Mouse (Mus musculus) cerebellum, postnatal 25 days (tissue): ENCODE data around the gene Ogdh.
A peak's percentile ranks its signal among the peaks of the same experiment; 100 is the strongest.
"Not testable (repeated sequence)": the region's sequence is repeated elsewhere in the genome, so short reads cannot be mapped to it uniquely, and the experiment has no call there.

Experiments
- DNase-seq, 2 experiments: peaks; one replicate each; pipeline ENCODE4 v3.0.0; 2021; ENCODE audit warnings: mixed read lengths in 2 of 2

Ogdh gene

GRCm38 (mm10) chr11:6291401-6292115, at the start of gene Ogdh:
Gene Ogdh, plus strand, starts transcription at chr11:6291633.
- DNase-seq, result peak; percentile 99 to 100

GRCm38 (mm10) chr11:6244707-6245106, 46.7 kb upstream of the Ogdh start:
- no peak for DNase-seq

GRCm38 (mm10) chr11:6252248-6252647, 39.2 kb upstream of the Ogdh start:
- no peak for DNase-seq

GRCm38 (mm10) chr11:6252824-6253223, 38.6 kb upstream of the Ogdh start:
- no peak for DNase-seq

- DNase-seq, result not testable (repeated sequence)
Observed at GRCm38 (mm10) chr11:6254602-6255001, 36.8 kb upstream of the Ogdh start.

- no peak for DNase-seq
Observed at GRCm38 (mm10) chr11:6256490-6257072, 34.9 kb upstream of the Ogdh start.

- DNase-seq, result no peak
Observed at GRCm38 (mm10) chr11:6259413-6259812, 32.0 kb upstream of the Ogdh start.

- DNase-seq, result peak; percentile 80 to 89
Observed at GRCm38 (mm10) chr11:6261434-6262082, 29.9 kb upstream of the Ogdh start.

GRCm38 (mm10) chr11:6266621-6267020, 24.8 kb upstream of the Ogdh start:
- DNase-seq, result no peak

- peak; percentile 91 to 93 for DNase-seq
Observed at GRCm38 (mm10) chr11:6267320-6268254, 23.8 kb upstream of the Ogdh start, which contains the start of gene Ddx56. Gene Ddx56, minus strand, starts transcription at chr11:6267772.

- peak; percentile 30 to 37 for DNase-seq
Observed at GRCm38 (mm10) chr11:6273607-6274006, 17.8 kb upstream of the Ogdh start.

GRCm38 (mm10) chr11:6274387-6275093, 16.9 kb upstream of the Ogdh start, which contains the start of gene Tmed4:
Gene Tmed4, minus strand, starts transcription at chr11:6274870.
- peak; percentile 99 to 100 for DNase-seq

- no peak for DNase-seq
Observed at GRCm38 (mm10) chr11:6275094-6275484, 16.3 kb upstream of the Ogdh start.

GRCm38 (mm10) chr11:6276466-6276865, 15.0 kb upstream of the Ogdh start:
- no peak for DNase-seq

- DNase-seq, result no peak
Observed at GRCm38 (mm10) chr11:6282940-6283339, 8.5 kb upstream of the Ogdh start.

GRCm38 (mm10) chr11:6290138-6290537, 1.3 kb upstream of the Ogdh start:
- no peak for DNase-seq

GRCm38 (mm10) chr11:6290883-6291282, 550 bp upstream of the Ogdh start:
- no peak for DNase-seq

- peak in 1 of 2 experiments; percentile 74 for DNase-seq
Observed at GRCm38 (mm10) chr11:6292116-6292987, 919 bp downstream of the Ogdh start.

- DNase-seq, result no peak
Observed at GRCm38 (mm10) chr11:6292988-6293349, 1.5 kb downstream of the Ogdh start.

GRCm38 (mm10) chr11:6293601-6294000, 2.2 kb downstream of the Ogdh start:
- no peak for DNase-seq

- no peak for DNase-seq
Observed at GRCm38 (mm10) chr11:6294632-6295031, 3.2 kb downstream of the Ogdh start.
